In genomic region chr19:9065621-9066561, GRCm38 (mm10) we compare ENCODE assay signal across 8 mouse cellular contexts. TPM values are rescaled to one million over a fixed set of nuclear protein-coding genes. Genes with fewer than 3 reads are reported as not detected.
A peak's percentile ranks its signal among the peaks of the same experiment; 100 is the strongest.
DNase-seq lines count a peak whose midpoint lies in the region; ATAC-seq and TF ChIP-seq lines count a peak whose summit lies in the region.

No protein-coding gene starts in this region.

- no peaks in the 10 kb centered on the region for H3K36me3 ChIP-seq in CH12.LX (replicated peaks in 1 of 2; ENCODE audit: control insufficient read depth in 1 of 2, insufficient read depth in 1 of 2, low read length in 1 of 2)
- H3K36me3 ChIP-seq in forebrain, postnatal 0 days (ENCODE audit: insufficient read depth): no peaks in the 10 kb centered on the region

- 56% methylated on average over 9 of the region's 9 CpGs for WGBS in forebrain, postnatal 0 days

- dilution Hi-C loops in CH12.LX (cut with MboI; ENCODE audit: extremely low pct_ligation_motif_present, extremely low pct_unique_long_range_greater_than_20kb, low sequenced_read_pairs): no loop called here

- no peak for TF ChIP-seq CTCF in CH12.LX (conservative IDR thresholded peaks at IDR 0.05 in 1 of 2, IDR thresholded peaks at IDR 0.05 in 1 of 2; ENCODE audit: low read depth in 2 of 2, low read length in 2 of 2)
- no peak for TF ChIP-seq CTCF in forebrain, postnatal 0 days (IDR thresholded peaks at IDR 0.05; ENCODE audit: low read depth)

- TF ChIP-seq EP300 in CH12.LX (IDR thresholded peaks at IDR 0.05; ENCODE audit: low read length): peak; percentile 71

- H3K4me3 ChIP-seq in CH12.LX (replicated peaks in 1 of 3; ENCODE audit: low read depth in 2 of 3, low read length in 2 of 3, poor library complexity in 1 of 3): no peak overlapping the region
- H3K4me3 ChIP-seq in forebrain, postnatal 0 days (ENCODE audit: low read depth, low read length): no peak overlapping the region

- peaks cover 37 to 67% of the 10 kb centered on the region in 2 experiments for H3K4me1 ChIP-seq in CH12.LX (ENCODE audit: control insufficient read depth in 1 of 2, insufficient read depth in 2 of 2)
- H3K4me1 ChIP-seq in forebrain, postnatal 0 days (ENCODE audit: insufficient read depth): peaks cover 20% of the 10 kb centered on the region

- no peak for TF ChIP-seq POLR2A in CH12.LX (IDR thresholded peaks at IDR 0.05; ENCODE audit: low read depth, low read length)

- in situ Hi-C loops in CH12.LX (cut with MboI; ENCODE audit: low pct_ligation_motif_present, low pct_unique_long_range_greater_than_20kb, low sequenced_read_pairs): no loop called here

- TF ChIP-seq RAD21 in CH12.LX (IDR thresholded peaks at IDR 0.05; ENCODE audit: low read depth, low read length): no peak; the same call in 1 of the 2 replicates

- DNase-seq in kidney, adult 9 months: peak; percentile 25
- no peak for DNase-seq in kidney, adult 18-20 months
- peak; percentile 85 for DNase-seq in CH12.LX (ENCODE audit: extremely low read depth)
- DNase-seq in forebrain, postnatal 0 days: peak; percentile 75
- peak; percentile 42 to 58 for DNase-seq in left cerebral cortex, postnatal 25 days (ENCODE audit: low spot score in 2 of 2)
- peak; percentile 59 for DNase-seq in retina, embryonic 14.5 days (ENCODE audit: low spot score)
- DNase-seq in cerebellum, adult 9-10 months: no peak
- no peak for DNase-seq in gastrocnemius, postnatal 36 days

- peak overlapping the region; percentile 59 for H3K27ac ChIP-seq in CH12.LX (ENCODE audit: insufficient read depth, low read depth)
- H3K27ac ChIP-seq in forebrain, postnatal 0 days (ENCODE audit: low read depth, low read length): peak overlapping the region; percentile 67

- no peaks in the 10 kb centered on the region for H3K27me3 ChIP-seq in CH12.LX (replicated peaks)
- H3K27me3 ChIP-seq in forebrain, postnatal 0 days (ENCODE audit: insufficient read depth, low read length): no peaks in the 10 kb centered on the region

- H3K4me2 ChIP-seq in CH12.LX (ENCODE audit: insufficient read depth, low read depth, poor library complexity, severe bottlenecking): no peak overlapping the region; the same call in 1 of the 2 replicates
- H3K4me2 ChIP-seq in forebrain, postnatal 0 days (ENCODE audit: low read depth): no peak overlapping the region

- H3K9me3 ChIP-seq in CH12.LX (replicated peaks; ENCODE audit: low read length): no peaks in the 10 kb centered on the region
- no peaks in the 10 kb centered on the region for H3K9me3 ChIP-seq in forebrain, postnatal 0 days (ENCODE audit: low read length)

- peak; percentile 96 for ATAC-seq in forebrain, postnatal 0 days

- intact Hi-C loops in left cerebral cortex, postnatal 25 days (cut with DNase I): no loop called here
- intact Hi-C loops in gastrocnemius, postnatal 36 days (cut with DNase I): no loop called here

- no peak overlapping the region for H3K9ac ChIP-seq in CH12.LX (ENCODE audit: insufficient read depth, low read depth)
- no peak overlapping the region for H3K9ac ChIP-seq in forebrain, postnatal 0 days

- H3K79me2 ChIP-seq in CH12.LX (replicated peaks; ENCODE audit: control insufficient read depth, extremely low read depth, insufficient read depth, poor library complexity, severe bottlenecking): no peaks in the 10 kb centered on the region

TF ChIP-seq in CH12.LX, 34 proteins besides CTCF, POLR2A, EP300 and RAD21:
- 0 out of 2 replicates have a peak, but pooled peaks have one; percentile 43 for TF ChIP-seq ELF1 (IDR thresholded peaks at IDR 0.05; ENCODE audit: low read depth, low read length)
- TF ChIP-seq MXI1 (IDR thresholded peaks at IDR 0.05; ENCODE audit: low read depth, low read length): peak; percentile 79
- TF ChIP-seq JUN (IDR thresholded peaks at IDR 0.05; ENCODE audit: insufficient read depth, low read depth, low read length): no peak
- peak; percentile 66; the same call in 1 of the 2 replicates for TF ChIP-seq SIN3A (IDR thresholded peaks at IDR 0.05; ENCODE audit: low read length)
- TF ChIP-seq IRF4 (IDR thresholded peaks at IDR 0.05; ENCODE audit: low read depth, low read length): peak; percentile 50; the same call in 1 of the 2 replicates
- peak; percentile 94 for TF ChIP-seq TCF12 (IDR thresholded peaks at IDR 0.05; ENCODE audit: low read depth, low read length)
- peak; percentile 89 for TF ChIP-seq ETS1 (conservative IDR thresholded peaks at IDR 0.05; ENCODE audit: low read depth, low read length)
- TF ChIP-seq ZMIZ1 (IDR thresholded peaks at IDR 0.05; ENCODE audit: low read depth, low read length): no peak
- TF ChIP-seq BHLHE40 (IDR thresholded peaks at IDR 0.05; ENCODE audit: low read depth, low read length): no peak
- no peak for TF ChIP-seq MEF2A (IDR thresholded peaks at IDR 0.05; ENCODE audit: borderline replicate concordance, low read depth, low read length)
- no peak for TF ChIP-seq UBTF (IDR thresholded peaks at IDR 0.05; ENCODE audit: low read depth, low read length)
- TF ChIP-seq ZNF384 (IDR thresholded peaks at IDR 0.05; ENCODE audit: low read depth, low read length): no peak

RNA-seq across cellular contexts. Expression of gene Scgb1a1, which starts 21.9 kb away (rescaled TPM):
- total RNA-seq in CH12.LX (2012; rRNA removed): not detected in 2 replicates
- total RNA-seq in CH12.LX (2014; rRNA removed): not detected in 2 replicates
- polyA plus RNA-seq in CH12.LX (2012; ENCODE audit: insufficient read length, low read depth): not detected in 2 replicates
- total RNA-seq in forebrain, postnatal 0 days (2014; rRNA removed): not detected in 2 replicates
- polyA plus RNA-seq in forebrain, postnatal 0 days (2015; fragmentation: Nextera tagmentation; extraction: Ambion mirVana): not detected in 2 replicates
- not detected for total RNA-seq in left cerebral cortex, postnatal 25 days (2021)
- not detected for total RNA-seq in gastrocnemius, postnatal 36 days (2021)

Comparison
In these comparisons a context has a peak if more than half of its experiments do, and no peak if none do; other contexts are left out.
1. DNase-seq: peak in kidney, adult 9 months (single experiment), CH12.LX (single experiment), forebrain, postnatal 0 days (single experiment), left cerebral cortex, postnatal 25 days (2 of 2) and retina, embryonic 14.5 days (single experiment); none in kidney, adult 18-20 months (single experiment), cerebellum, adult 9-10 months (single experiment) and gastrocnemius, postnatal 36 days (0 of 2).